Mouse (Mus musculus): ENCODE measurements around the gene Fezf1.

Gene Fezf1

DNA sequence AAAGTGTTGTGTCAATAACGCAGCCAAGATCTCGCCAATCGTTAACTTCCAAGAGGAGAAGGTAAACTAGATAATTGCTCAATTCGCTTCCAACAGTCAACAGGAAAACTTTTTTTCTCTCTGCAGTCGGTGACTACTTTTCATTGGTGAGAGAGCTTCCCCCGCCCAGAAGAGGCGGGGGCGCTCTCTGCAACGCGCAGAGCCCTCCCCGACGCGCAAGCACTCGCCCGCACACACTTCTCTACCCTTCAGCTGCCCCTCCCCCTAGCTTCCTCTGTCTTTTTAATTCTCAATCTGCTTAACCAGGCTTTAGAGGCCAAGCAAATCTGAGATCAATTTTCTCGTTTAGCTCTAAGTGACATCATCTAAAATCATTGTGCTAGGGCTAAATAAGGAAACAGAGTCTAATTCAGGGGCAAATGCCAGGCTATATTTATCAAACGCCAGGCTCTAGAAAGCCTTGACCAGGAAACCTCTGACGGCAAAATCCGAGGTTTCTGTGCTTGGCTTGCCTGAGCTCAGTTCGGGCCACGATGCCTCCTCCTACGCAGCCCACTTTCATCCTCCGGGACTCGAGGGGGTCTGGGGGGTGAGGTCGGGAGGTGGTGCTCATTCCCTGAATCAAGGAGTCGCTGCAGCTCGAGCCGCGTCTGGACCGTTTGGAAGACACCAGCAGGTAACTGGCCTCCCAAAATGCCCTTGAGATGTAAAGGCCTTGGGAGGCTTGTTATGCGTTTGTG is at the start of gene Fezf1:
TSS of gene Fezf1 (minus strand) at position 50 of the 740 bp plus-strand sequence.
- DNase-seq (ENCODE audit: low spot score): peak; percentile 55

DNA sequence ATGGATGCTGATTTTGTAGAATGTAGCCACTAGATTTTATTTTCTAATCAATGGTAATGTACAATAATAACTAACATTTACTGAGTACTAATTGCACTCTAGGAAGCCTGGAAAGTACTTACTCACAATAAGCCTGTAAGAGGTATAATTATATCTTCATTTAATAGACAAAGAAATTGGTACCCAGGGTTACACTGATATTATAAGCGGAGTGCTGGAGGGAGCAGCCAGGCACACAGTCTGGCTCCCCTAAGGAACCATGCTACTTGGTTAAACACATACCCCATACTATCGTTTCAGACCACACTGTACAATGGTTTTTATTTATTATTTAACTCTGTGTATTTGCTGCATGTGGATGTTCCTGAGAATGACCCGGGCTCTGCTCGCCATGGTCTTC is 46.5 kb upstream of the Fezf1 start:
- no peak for DNase-seq (ENCODE audit: low spot score)

- no peak for DNase-seq (ENCODE audit: low spot score)
These were observed 40.6 kb upstream of the Fezf1 start for GRCm38 (mm10) chr6:23288752-23289151.

GRCm38 (mm10) chr6:23281514-23281820 is 33.3 kb upstream of the Fezf1 start:
- no peak for DNase-seq (ENCODE audit: low spot score)

GRCm38 (mm10) chr6:23280811-23281513 is 32.8 kb upstream of the Fezf1 start:
- DNase-seq (ENCODE audit: low spot score): no peak

DNA sequence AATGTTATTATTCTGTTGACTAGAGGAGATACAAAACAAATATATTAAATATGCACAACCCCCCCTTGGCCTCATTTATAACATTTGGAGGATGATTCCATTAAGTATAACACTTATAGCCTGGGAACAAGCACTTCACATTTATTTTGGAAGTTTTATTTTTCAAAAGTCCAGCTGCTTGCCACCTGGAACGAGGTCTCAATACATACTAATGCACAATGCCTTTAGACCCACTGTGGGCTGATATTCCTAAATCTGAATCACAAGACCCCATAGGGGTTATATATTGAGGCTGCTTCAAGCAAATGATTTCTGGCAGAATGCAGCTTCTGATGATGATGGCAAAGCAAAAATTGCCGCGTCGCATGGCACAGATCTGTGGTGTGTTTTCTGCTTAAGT is 25.3 kb upstream of the Fezf1 start:
- no peak for DNase-seq (ENCODE audit: low spot score)

- DNase-seq (ENCODE audit: low spot score): no peak
These were observed 24.8 kb upstream of the Fezf1 start for GRCm38 (mm10) chr6:23272979-23273378.

DNA sequence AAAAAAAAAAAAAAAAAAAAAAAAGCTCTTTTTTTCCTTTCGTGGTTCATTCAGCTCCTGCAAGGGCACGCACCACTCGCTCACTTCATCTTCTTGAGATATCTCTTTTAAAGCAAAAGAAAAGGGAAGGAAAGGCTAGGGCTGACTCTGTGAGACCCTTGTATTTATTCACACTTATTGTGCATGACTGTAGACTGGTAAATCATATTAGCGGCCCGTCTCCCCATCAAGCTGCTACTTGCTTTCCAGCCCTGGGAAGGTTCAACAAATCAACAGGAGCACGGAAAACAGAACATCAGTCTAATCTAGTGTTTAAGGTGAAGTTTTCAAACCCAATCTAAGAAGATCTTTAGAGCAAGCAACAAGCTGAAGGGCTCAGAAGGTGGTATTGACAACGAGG is 24.4 kb upstream of the Fezf1 start:
- no peak for DNase-seq (ENCODE audit: low spot score)

GRCm38 (mm10) chr6:23260738-23261050 is 12.5 kb upstream of the Fezf1 start:
- no peak for DNase-seq (ENCODE audit: low spot score)

GRCm38 (mm10) chr6:23260016-23260737 is 12.0 kb upstream of the Fezf1 start:
- DNase-seq (ENCODE audit: low spot score): no peak

GRCm38 (mm10) chr6:23257981-23258380 is 9.8 kb upstream of the Fezf1 start:
- no peak for DNase-seq (ENCODE audit: low spot score)

DNA sequence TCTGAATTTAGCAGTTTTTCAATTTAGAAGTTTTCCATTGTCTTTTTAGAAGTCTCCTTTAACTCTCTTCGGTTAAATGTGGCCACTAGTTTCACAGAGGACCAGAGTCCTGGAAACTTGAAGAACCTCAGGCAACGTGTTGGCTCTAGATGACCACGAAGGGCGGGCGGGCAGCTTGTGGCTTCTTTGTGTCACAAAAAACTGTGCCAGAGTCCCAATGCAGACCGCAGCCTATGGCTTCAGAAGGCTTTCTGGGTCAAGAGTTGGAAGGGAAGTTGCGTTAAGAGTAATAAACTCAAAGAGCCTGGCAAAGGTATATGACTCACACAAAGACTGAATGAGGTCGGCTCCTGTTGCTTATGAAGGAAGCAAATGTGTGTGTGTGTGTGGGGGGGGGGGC is 7.0 kb upstream of the Fezf1 start:
- DNase-seq (ENCODE audit: low spot score): no peak

DNA sequence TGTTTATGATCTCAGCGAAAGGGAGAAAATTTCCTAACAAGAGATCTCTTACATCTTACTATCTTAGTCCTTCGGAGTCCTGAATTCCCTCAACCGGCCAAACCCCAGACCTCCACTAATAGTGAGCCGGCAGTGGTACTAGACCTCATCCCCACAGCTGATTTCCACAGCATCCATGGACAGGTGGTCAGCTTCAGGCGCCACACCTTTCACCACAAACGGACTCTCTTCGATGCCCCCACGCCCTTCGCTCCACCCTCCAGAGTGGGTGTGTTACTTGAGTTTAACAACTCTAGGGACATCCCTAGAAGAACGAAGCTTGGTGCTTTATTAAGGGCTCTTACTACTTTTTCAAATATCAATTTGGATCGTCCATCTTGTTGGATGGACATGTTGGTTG is 6.5 kb upstream of the Fezf1 start:
- DNase-seq (ENCODE audit: low spot score): no peak

GRCm38 (mm10) chr6:23253353-23254311 is 5.5 kb upstream of the Fezf1 start:
- DNase-seq (ENCODE audit: low spot score): no peak

- no peak for DNase-seq (ENCODE audit: low spot score)
These were observed 4.3 kb upstream of the Fezf1 start for GRCm38 (mm10) chr6:23252196-23253135.

DNA sequence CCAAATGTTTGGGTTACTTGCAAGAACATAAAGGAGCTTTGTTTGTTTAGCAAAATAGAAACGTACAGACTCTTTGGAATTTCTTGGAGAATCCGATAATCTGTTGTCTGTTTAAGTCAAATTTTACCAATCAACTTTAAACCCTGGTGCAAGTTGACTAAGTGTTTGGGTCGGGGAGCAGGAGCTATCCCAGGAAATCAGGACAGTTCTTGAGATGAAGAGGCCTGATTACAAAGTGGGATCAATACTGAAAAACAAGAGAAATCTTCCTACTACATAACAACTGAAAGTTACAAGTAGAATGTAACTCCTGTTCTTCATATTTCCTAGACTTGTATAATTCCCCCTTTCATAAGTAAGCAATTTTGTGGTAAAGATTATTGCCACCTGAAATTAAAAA is 3.3 kb upstream of the Fezf1 start:
- no peak for DNase-seq (ENCODE audit: low spot score)

DNA sequence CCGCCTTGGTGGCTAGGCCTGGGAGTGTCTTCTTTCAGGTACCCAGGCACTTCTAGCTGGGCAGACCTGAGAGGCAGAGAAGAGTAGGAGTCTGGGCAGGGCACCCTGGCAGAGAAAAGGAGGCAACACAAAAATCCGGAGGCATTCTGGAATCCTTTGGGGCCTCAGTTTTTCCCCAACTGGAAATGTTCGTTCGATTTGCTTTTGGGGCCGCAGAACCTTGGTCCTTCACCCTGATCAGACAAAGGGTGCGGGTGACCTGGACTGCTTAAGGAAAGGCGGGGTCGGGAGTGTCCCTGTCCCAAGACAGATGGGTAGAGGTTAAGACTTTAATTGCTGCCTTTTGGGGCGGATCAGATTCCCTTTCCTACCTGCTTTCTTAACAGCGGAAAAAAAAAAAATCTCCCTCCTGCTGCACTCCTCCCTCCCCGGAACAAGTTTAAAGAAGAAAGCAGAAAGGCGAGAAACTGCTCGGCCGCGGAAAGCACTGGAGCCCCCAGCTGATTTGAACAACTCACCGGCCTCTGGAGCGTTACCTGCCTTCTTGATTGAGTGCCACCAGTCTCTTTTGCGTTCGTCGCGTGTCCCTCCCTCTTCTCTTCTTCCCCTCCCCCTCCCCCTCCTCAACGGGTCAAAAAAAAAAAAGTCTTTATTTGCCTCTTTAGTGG is 2.3 kb upstream of the Fezf1 start:
- DNase-seq (ENCODE audit: low spot score): no peak

- DNase-seq (ENCODE audit: low spot score): peak; percentile 44
These were observed 1.6 kb upstream of the Fezf1 start for GRCm38 (mm10) chr6:23249616-23250287.

- DNase-seq (ENCODE audit: low spot score): no peak
These were observed 865 bp upstream of the Fezf1 start for GRCm38 (mm10) chr6:23249053-23249401.

Data from yolk sac, embryonic 10.5 days (tissue).